Mouse (Mus musculus): ENCODE results near the gene Eefsec. TPM values are rescaled to one million over a fixed set of nuclear protein-coding genes. Genes with fewer than 3 reads are reported as not detected.

Gene Eefsec
- total RNA-seq, 2 experiments from 2014 or later: 21.2 to 24.1 TPM

GRCm38 (mm10) chr6:88216199-88216598, 230.1 kb downstream of the Eefsec start:
- no peak for DNase-seq (ENCODE audit: low spot score in 2 of 2)

DNA sequence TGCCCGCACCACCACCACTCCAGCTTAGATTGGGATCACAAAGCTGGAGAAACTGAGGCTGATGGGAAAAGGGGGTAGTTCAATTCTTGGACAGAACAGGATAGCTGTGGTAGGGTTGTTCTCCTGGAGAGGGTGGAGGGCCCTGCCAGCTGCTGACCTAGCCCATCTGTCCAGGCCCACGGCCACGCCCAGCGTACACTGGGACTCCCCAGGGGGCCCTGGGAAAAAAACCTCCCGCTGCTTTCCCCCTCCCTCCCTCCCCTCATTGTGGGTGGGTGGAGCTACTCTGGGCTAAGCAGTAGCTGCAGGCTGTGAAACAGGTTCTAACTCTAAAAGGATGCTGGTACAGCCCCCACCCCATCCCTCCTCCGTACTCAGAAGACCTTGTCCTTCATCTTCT, 230.5 kb downstream of the Eefsec start:
- DNase-seq (ENCODE audit: low spot score in 2 of 2): no peak

DNA sequence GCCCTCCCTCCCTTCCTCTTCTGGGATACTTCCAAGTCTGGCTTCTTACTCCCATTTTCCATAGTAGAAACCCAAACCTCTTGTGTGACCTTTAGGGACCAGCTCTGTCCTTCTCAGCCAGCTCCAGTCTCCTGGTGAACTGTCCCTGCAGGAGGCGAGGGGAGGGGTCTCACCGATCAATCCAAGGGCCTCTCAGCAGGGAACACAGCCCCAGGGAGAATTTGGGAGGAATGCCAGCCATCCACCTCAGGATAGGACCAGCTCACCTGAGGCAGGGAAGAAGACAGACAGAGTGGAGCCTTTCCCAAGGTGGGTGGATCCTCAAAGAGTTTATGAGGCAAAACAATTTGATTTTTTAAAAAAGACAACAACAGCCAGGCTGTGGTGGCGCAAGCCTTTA, 236.2 kb downstream of the Eefsec start:
- no peak for DNase-seq (ENCODE audit: low spot score in 2 of 2)

- DNase-seq (ENCODE audit: low spot score in 2 of 2): no peak
Observed at GRCm38 (mm10) chr6:88209453-88209852, 236.9 kb downstream of the Eefsec start.

DNA sequence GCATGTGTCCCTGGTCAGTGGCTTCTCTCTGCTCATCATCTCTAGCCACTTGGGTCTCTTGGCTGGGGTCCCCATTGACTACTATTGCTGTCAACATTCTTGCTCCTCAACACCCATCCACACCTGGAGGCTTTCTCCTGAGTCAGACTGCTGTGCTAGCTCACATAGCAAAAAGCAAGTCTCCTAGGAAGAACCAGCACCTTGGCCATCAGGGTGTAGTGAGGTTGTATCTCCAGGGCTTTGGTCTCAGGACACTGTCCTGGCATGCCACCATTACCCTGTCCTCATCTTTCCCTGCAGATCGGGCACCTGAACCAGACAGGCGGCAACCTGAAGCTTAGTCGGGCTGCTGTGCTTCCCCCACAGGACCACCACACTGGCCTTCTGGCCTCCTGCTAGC, 238.0 kb downstream of the Eefsec start:
- no peak for DNase-seq (ENCODE audit: low spot score in 2 of 2)

GRCm38 (mm10) chr6:88207403-88208033, 238.8 kb downstream of the Eefsec start:
- no peak for DNase-seq (ENCODE audit: low spot score in 2 of 2)

Other genes with a start within 250 kb of the Eefsec start
- gene Dnajb8, start 224.3 kb downstream of the Eefsec start, total RNA-seq (2021): not detected
- gene Ruvbl1, start 18.9 kb upstream of the Eefsec start, total RNA-seq (2021): 10 to 100 TPM; 34.1 to 38.4 TPM
- 100 to 1,000 TPM; 215 to 222 TPM for gene Sec61a1, start 72.4 kb upstream of the Eefsec start, total RNA-seq (2021)
- gene Kbtbd12, start 191.4 kb upstream of the Eefsec start, total RNA-seq (2021): 1 to 10 TPM in 1 of 2 experiments, under 1 TPM in 1; 0.45 to 1.3 TPM